Mouse (Mus musculus) thymus, adult 2 months (tissue): ENCODE results near the gene Gm21992.

ENCODE experiments used
- CTCF ChIP-seq: fragments of 200-500 bp; IDR thresholded peaks from 2 replicates; pipeline ENCODE4 v1.5.1; 2012; ENCODE audit warnings: mild to moderate bottlenecking, control low read depth, low read length, moderate library complexity, borderline replicate concordance; ENCODE audit not compliant: control insufficient read depth, poor library complexity, insufficient read depth; ENCODE audit errors: extremely low read depth
- POLR2A ChIP-seq: fragments of 200-500 bp; IDR thresholded peaks from 2 replicates; pipeline ENCODE4 v1.6.1; 2012; ENCODE audit warnings: mild to moderate bottlenecking, low read length, control low read depth, moderate library complexity; ENCODE audit not compliant: control insufficient read depth, poor library complexity, insufficient read depth; ENCODE audit errors: extremely low read depth

DNA sequence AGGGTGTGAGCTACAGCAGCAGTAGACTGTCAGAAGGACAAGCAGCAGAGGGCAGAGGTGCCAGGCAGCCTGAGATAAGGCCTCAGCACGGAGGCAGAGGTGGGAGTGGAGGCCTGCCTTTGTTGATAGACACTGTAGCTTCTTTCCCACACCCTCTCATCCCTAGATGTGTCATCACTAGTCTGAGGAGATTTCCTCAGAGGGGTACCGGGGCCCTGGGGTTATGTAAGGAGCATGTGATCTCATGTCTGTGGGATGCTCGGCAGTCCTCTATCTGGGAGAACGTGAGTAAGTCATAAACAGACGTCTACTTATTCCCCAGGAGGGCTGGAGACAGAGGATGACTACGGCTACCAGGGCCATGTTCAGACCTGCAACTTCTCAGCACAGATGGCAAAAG, 47.7 kb upstream of the Gm21992 start:
- TF ChIP-seq POLR2A (no peak), CTCF (no peak)
